17 mouse cellular contexts compared by ENCODE assay signal in the genomic region with DNA sequence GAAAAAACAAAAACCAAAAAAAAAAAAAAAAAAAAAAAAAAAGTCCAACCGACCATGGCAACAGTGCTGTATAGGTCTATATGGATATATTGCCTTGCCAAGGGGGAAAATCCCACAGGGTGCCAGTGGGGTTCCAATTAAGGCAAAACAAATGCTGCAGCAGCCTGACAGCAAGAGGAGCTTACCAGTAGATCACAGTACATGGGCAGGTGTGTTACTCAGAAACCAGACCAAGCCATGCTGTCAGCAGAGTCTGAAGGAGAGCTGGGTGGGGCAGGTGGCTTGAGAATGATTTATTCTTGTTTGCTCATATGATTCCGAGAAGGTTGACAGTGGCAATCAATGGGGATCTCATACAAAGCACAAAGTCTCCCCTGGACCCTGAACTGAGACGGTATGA.
DNase-seq lines count a peak whose midpoint lies in the region; ATAC-seq and TF ChIP-seq lines count a peak whose summit lies in the region.
"Had no signal": no experiment of that assay in that cellular context is flagged by ENCODE, and none has a peak within 500 bp of the region (broad histone marks: within the 10 kb centered on the region; RNA-seq: fewer than 3 reads in every experiment).

No protein-coding gene starts in this region.

- peaks cover 28% of the 10 kb centered on the region for H3K27me3 ChIP-seq in forebrain, embryonic 10.5 days (ENCODE audit: poor library complexity, severe bottlenecking)
- peaks cover 3% of the 10 kb centered on the region; the same call in 1 of the 2 replicates for H3K27me3 ChIP-seq in forebrain, postnatal 0 days (ENCODE audit: insufficient read depth, low read length)
- H3K27me3 ChIP-seq in hindbrain, embryonic 13.5 days: no peaks in the 10 kb centered on the region
- H3K27me3 ChIP-seq in midbrain, embryonic 14.5 days (ENCODE audit: control insufficient read depth, insufficient read depth, low read length): no peaks in the 10 kb centered on the region
- H3K27me3 ChIP-seq in heart, embryonic 11.5 days (ENCODE audit: control insufficient read depth, insufficient read depth, low read length): no peaks in the 10 kb centered on the region
- H3K27me3 ChIP-seq: embryonic facial prominence, embryonic 13.5 days; intestine, embryonic 15.5 days; stomach, embryonic 15.5 days had no signal

- H3K36me3 ChIP-seq in forebrain, embryonic 10.5 days (replicated peaks): peaks cover 17% of the 10 kb centered on the region
- H3K36me3 ChIP-seq in forebrain, postnatal 0 days (ENCODE audit: insufficient read depth): no peaks in the 10 kb centered on the region
- peaks cover 12% of the 10 kb centered on the region for H3K36me3 ChIP-seq in hindbrain, embryonic 13.5 days
- H3K36me3 ChIP-seq in midbrain, embryonic 14.5 days (ENCODE audit: control insufficient read depth, insufficient read depth, low read length): peaks cover 28% of the 10 kb centered on the region
- no peaks in the 10 kb centered on the region for H3K36me3 ChIP-seq in heart, embryonic 11.5 days (ENCODE audit: control insufficient read depth, insufficient read depth, low read length)
- H3K36me3 ChIP-seq: embryonic facial prominence, embryonic 13.5 days; intestine, embryonic 15.5 days; stomach, embryonic 15.5 days had no signal

- ATAC-seq in forebrain, postnatal 0 days: no peak
- peak; percentile 38 for ATAC-seq in hindbrain, embryonic 13.5 days (ENCODE audit: low FRiP score)
- peak; percentile 55; the same call in 1 of the 2 replicates for ATAC-seq in midbrain, embryonic 14.5 days (ENCODE audit: low FRiP score, low TSS enrichment)
- no peak for ATAC-seq in heart, embryonic 11.5 days (replicated peaks; ENCODE audit: insufficient number of reproducible peaks, low FRiP score, low TSS enrichment)
- ATAC-seq: activated CD4-positive, CD25-positive, alpha-beta regulatory T cell, adult 4 months; intestine, embryonic 15.5 days had no signal

- no peak overlapping the region for H3K4me3 ChIP-seq in forebrain, embryonic 10.5 days
- H3K4me3 ChIP-seq in forebrain, postnatal 0 days (ENCODE audit: low read depth, low read length): no peak overlapping the region
- H3K4me3 ChIP-seq in hindbrain, embryonic 13.5 days: no peak overlapping the region
- no peak overlapping the region for H3K4me3 ChIP-seq in midbrain, embryonic 14.5 days (replicated peaks; ENCODE audit: low read depth, low read length)
- H3K4me3 ChIP-seq in heart, embryonic 11.5 days (ENCODE audit: low read depth, low read length): no peak overlapping the region
- H3K4me3 ChIP-seq: embryonic facial prominence, embryonic 13.5 days; heart, adult 2 months; intestine, embryonic 15.5 days; stomach, embryonic 15.5 days had no signal

- TF ChIP-seq CTCF in forebrain, postnatal 0 days (IDR thresholded peaks at IDR 0.05; ENCODE audit: low read depth): no peak

- H3K4me1 ChIP-seq in forebrain, embryonic 10.5 days: peaks cover 88% of the 10 kb centered on the region
- no peaks in the 10 kb centered on the region for H3K4me1 ChIP-seq in forebrain, postnatal 0 days (ENCODE audit: insufficient read depth)
- peaks cover 68% of the 10 kb centered on the region for H3K4me1 ChIP-seq in hindbrain, embryonic 13.5 days (replicated peaks)
- H3K4me1 ChIP-seq in midbrain, embryonic 14.5 days (ENCODE audit: control insufficient read depth, insufficient read depth, low read length): peaks cover 65% of the 10 kb centered on the region
- no peaks in the 10 kb centered on the region for H3K4me1 ChIP-seq in heart, embryonic 11.5 days (ENCODE audit: control insufficient read depth, insufficient read depth, low read length)
- H3K4me1 ChIP-seq: intestine, embryonic 15.5 days; stomach, embryonic 15.5 days had no signal

- no peak overlapping the region for H3K9ac ChIP-seq in forebrain, postnatal 0 days
- H3K9ac ChIP-seq in hindbrain, embryonic 13.5 days: no peak overlapping the region
- H3K9ac ChIP-seq in midbrain, embryonic 14.5 days (replicated peaks; ENCODE audit: low read length): no peak overlapping the region
- H3K9ac ChIP-seq in heart, embryonic 11.5 days (ENCODE audit: low read depth, low read length): no peak overlapping the region
- H3K9ac ChIP-seq: embryonic facial prominence, embryonic 13.5 days; intestine, embryonic 15.5 days; stomach, embryonic 15.5 days had no signal

- H3K27ac ChIP-seq in forebrain, embryonic 10.5 days: peak overlapping the region; percentile 26; the same call in 1 of the 2 replicates
- no peak overlapping the region for H3K27ac ChIP-seq in forebrain, postnatal 0 days (ENCODE audit: low read depth, low read length)
- peak overlapping the region; percentile 87 for H3K27ac ChIP-seq in hindbrain, embryonic 13.5 days
- H3K27ac ChIP-seq in midbrain, embryonic 14.5 days (replicated peaks; ENCODE audit: low read depth, low read length): peak overlapping the region; percentile 82
- H3K27ac ChIP-seq in heart, embryonic 11.5 days (ENCODE audit: low read depth, low read length): no peak overlapping the region
- H3K27ac ChIP-seq: embryonic facial prominence, embryonic 13.5 days; heart, adult 2 months; intestine, embryonic 15.5 days; stomach, embryonic 15.5 days had no signal

- intact Hi-C loops in heart, postnatal 14 days (cut with DNase I): no loop called here

- 28% methylated on average over 3 of the region's 3 CpGs for WGBS in forebrain, embryonic 10.5 days
- 14% methylated on average over 3 of the region's 3 CpGs for WGBS in forebrain, postnatal 0 days
- 9% methylated on average over 2 of the region's 3 CpGs for WGBS in hindbrain, embryonic 13.5 days
- WGBS in midbrain, embryonic 14.5 days: 2% methylated on average over 3 of the region's 3 CpGs
- WGBS in heart, embryonic 11.5 days (ENCODE audit: insufficient replicate concordance): 56% methylated on average over 3 of the region's 3 CpGs

- no peak for DNase-seq in forebrain, embryonic 10.5 days (ENCODE audit: extremely low spot score, low spot score)
- DNase-seq in forebrain, postnatal 0 days: no peak
- peak; percentile 64 for DNase-seq in midbrain, embryonic 14.5 days
- peak; percentile 44 for DNase-seq in retina, postnatal 1 day
- no peak for DNase-seq in MN1 (ENCODE audit: low spot score)
- no peak for DNase-seq in heart, postnatal 14 days
- DNase-seq: heart, adult 2 months; heart, postnatal 10 days; kidney, postnatal 10 days; lung, postnatal 36 days; thymus, postnatal 25 days had no signal

- no peak overlapping the region for H3K4me2 ChIP-seq in forebrain, postnatal 0 days (ENCODE audit: low read depth)
- H3K4me2 ChIP-seq in hindbrain, embryonic 13.5 days: no peak overlapping the region
- H3K4me2 ChIP-seq in midbrain, embryonic 14.5 days (ENCODE audit: low read length): 0 out of 2 replicates have a peak overlapping the region, but pooled peaks have one; percentile 4
- H3K4me2 ChIP-seq in heart, embryonic 11.5 days: no peak overlapping the region
- H3K4me2 ChIP-seq: embryonic facial prominence, embryonic 13.5 days; intestine, embryonic 15.5 days; stomach, embryonic 15.5 days had no signal

- no peaks in the 10 kb centered on the region for H3K9me3 ChIP-seq in forebrain, embryonic 10.5 days
- H3K9me3 ChIP-seq in forebrain, postnatal 0 days (ENCODE audit: low read length): no peaks in the 10 kb centered on the region
- H3K9me3 ChIP-seq in hindbrain, embryonic 13.5 days: no peaks in the 10 kb centered on the region
- H3K9me3 ChIP-seq in midbrain, embryonic 14.5 days (ENCODE audit: control insufficient read depth, low read length): no peaks in the 10 kb centered on the region
- no peaks in the 10 kb centered on the region for H3K9me3 ChIP-seq in heart, embryonic 11.5 days (replicated peaks; ENCODE audit: control insufficient read depth, low read length)
- H3K9me3 ChIP-seq: embryonic facial prominence, embryonic 13.5 days; intestine, embryonic 15.5 days; stomach, embryonic 15.5 days had no signal

Comparison
In these comparisons a context has a peak if more than half of its experiments do, and no peak if none do; other contexts are left out.
1. H3K27ac ChIP-seq: peak in forebrain, embryonic 10.5 days (single experiment), hindbrain, embryonic 13.5 days (single experiment) and midbrain, embryonic 14.5 days (single experiment); none in forebrain, postnatal 0 days (single experiment) and heart, embryonic 11.5 days (single experiment).
2. DNase-seq: peak in midbrain, embryonic 14.5 days (single experiment) and retina, postnatal 1 day (single experiment); none in forebrain, embryonic 10.5 days (single experiment), forebrain, postnatal 0 days (single experiment), MN1 (single experiment) and heart, postnatal 14 days (0 of 2).
3. ATAC-seq: peak in hindbrain, embryonic 13.5 days (single experiment) and midbrain, embryonic 14.5 days (single experiment); none in forebrain, postnatal 0 days (single experiment) and heart, embryonic 11.5 days (single experiment).